Mouse (Mus musculus): Measurements from ENCODE around the gene Usp6nl.
A peak's percentile ranks its signal among the peaks of the same experiment; 100 is the strongest.

Gene Usp6nl

DNA sequence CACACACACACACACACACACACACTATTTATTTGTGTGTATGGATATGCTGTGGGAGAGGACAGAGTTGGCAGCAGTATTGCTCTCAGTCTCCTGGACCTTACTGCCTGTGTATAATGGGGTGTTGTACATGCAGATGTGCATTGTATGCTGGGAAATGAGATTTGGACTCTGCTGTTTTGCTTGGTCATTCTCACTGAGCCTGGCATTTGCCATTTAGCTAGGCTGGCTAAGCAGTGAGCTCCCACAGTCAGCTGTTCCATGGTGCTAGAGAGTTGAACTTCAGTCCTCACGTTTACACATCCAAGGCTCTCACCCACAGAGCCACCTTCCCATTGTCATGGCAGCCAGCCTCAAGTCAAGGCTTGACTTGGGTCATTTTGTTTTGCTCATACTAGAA, 90.2 kb downstream of the Usp6nl start:
- DNase-seq (ENCODE audit: low read depth, low spot score): no peak

DNA sequence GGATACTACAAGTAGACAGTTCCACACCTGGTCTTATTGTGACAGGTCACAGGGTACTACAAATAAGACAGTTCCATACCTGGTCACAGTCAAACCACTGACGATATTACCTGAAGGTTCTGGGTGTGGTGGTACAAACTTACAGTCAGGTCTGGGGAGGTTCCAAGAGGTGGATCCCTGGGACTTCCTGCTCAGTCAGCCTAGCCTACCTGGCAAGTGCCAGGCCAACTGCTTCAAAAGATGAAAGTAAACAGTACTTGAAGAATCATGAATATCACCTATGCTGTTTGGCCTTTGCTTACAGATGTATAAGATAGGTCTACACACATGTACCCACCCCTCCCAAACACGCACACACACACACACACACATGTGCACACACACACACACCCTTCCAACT, 91.3 kb downstream of the Usp6nl start:
- no peak for DNase-seq (ENCODE audit: low read depth, low spot score)

DNA sequence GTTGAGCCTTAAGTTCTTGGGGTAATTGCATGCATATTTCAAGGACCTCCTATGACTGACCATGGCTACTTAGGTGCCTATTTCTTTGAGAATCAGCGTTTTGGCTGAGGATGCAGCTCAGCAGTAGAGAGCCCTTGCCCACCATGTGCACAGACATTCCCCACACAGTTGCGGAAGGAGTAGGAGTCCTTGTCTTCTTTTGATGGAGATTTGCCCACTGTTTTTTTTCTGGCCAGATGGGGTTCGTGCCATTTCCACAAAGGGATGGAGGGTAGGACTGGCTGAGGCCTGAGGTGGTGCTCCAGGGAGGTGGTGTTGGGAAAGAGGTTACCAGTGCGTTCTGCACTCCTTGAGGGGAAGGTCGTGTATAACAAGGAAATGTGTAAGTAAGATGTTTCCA, 91.9 kb downstream of the Usp6nl start:
- DNase-seq (ENCODE audit: low read depth, low spot score): no peak

DNA sequence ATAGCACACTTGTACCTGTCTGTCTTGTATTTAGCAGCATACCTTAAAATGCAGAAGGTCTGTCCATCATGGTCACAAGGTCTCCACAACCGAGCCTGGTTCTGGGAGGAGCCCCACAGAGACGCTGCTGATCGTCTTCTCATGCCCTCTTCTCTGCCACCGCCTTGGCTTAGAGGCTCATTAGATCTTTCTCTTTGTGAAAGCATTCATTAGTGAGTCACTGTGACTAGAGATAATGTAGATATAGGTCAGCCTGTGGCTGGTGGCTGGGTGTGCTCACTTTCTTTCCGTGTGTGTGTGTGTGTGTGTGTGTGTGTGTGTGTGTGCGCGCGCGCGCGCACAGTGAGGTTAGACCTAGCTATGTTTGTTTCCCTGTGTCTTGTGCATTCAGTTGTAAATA, 94.7 kb downstream of the Usp6nl start:
- no peak for DNase-seq (ENCODE audit: low read depth, low spot score)

DNA sequence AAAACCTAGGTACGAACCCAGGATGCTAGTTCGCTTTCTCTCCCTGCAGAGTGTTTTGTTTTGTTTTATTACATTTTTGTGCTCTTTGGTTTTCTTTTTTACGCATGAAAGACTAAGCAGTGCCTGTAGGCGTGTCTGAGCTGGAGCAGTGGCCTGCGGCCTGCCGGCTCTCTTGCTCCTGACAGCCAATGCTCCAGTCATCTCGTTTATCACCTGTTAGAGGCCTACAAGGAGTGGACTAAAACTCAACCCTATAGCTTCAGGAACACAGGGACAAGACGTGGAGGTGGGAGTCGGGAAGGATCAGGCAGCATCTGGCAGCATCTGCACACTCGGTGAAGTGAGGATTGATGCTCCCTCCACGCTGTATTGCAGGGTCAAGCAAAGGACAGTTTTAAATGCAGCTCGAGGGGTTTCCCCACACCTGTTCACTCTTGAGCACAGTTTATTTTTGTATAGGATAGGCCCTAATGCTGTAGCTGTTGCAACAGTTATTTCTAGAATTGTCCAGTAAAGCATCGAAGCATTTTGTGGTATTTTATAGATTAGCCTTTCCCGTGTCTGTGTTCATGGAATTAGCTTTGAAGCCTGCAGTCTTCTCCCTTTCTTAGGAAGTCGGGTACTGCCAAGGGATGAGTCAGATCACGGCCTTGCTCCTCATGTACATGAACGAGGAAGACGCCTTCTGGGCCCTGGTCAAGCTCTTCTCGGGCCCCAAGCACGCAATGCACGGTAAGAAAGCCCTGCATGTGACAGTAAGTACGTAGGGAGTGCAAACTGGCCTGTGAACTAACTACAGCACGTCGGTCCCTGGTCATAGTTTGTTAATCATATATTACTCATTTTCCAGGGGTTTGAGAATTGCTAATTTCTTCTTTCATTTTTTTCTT, 101.4 kb downstream of the Usp6nl start:
- no peak for DNase-seq (ENCODE audit: low read depth, low spot score)

DNA sequence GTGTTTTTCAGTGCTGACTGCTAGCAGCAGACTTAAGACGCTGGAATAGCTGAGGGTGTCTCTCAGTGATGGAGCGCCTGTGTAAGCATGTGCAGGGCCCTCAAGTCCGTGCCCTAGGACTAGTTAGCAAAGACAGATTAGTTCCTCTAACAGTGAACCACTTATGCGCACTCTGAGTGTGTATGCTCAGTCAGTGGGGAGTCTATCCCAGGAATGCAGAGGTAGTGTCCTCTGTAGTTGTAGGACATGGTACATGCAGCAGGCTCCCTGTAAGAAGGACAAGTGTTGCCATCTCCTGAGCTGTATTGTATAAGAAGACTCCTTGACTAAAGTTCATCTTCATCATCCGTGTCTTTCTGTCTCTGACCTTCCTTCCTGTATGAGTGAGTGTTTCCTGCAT, 102.4 kb downstream of the Usp6nl start:
- no peak for DNase-seq (ENCODE audit: low read depth, low spot score)

DNA sequence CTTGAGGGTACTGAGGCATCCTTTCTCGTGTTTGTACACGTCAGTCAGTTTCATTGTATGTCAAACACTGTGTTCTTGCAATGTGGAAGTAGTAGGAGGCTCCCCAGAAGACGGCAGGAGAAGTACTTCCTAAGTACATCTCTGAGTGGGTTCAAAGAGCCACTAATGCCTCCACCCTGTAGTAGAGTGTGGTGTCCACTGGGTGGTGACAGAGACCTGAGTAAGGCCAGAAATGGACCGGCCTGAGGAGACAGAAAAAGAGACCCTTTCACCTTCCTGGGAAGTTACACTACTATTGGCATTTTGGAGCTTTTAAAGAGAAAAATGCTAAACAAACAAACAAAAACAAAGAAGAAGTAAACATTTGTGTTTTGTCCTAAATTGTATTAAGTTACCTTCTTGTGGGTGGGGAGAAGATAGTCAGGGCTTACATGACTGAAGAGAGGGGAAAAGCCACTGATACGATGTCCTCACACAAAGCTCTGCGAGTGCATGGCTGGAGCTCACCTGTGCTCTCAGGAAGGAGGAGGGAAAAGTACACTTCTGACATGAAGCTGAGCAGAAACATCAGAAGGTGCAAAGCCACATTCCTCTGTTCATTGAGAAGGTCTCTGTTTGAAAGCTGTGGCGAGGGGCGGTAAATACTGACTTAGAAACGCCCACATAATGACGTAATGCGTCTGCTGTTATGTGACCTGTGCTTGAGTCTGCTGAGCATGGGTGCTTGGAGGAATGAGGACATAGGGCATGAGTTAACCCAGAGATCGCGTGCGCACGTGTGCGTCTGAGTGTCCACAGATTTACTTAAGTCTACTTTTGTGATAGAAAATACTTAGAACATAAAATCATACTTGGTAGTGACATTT, 113.9 kb downstream of the Usp6nl start:
- peak; percentile 33 for DNase-seq (ENCODE audit: low read depth, low spot score)

DNA sequence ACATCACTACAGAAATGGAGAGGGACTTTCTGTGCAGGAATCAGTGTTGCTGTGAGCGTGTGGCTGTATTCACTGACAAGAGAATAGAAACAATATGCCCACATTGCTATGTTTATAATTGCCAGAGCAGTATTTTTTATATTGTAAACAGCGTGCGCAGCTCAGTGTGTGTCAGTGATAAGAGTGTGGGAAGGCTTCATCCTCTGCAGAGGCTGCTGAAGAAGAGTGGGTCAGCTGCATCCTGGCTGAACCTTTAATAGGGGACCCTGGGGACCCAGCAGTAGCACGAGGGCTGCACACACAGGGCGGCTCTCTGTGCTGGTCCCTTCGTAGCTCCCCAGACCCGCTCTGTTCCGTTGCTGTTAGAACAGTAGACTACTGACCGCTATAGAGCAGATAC, 119.2 kb downstream of the Usp6nl start:
- DNase-seq (ENCODE audit: low read depth, low spot score): no peak

DNA sequence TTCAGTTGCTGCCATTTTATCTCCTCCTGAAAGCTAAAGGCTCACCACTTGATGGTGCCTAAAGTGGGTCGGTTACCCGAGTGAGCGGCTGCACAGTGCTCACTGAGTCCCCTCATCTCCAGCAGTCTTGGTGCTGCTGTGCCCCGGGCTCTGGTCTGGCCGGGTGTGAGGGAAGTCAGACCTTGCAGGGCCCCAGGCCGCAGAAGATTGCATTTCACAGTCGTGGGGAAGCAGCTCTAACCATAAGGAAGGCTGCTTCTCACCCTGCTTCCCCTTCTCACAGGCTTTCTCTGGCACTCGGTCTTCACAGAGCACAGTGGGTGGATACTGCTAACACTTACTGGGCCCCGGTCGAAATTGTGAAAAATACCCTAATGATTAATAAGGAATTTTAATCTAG, 119.8 kb downstream of the Usp6nl start:
- no peak for DNase-seq (ENCODE audit: low read depth, low spot score)

DNA sequence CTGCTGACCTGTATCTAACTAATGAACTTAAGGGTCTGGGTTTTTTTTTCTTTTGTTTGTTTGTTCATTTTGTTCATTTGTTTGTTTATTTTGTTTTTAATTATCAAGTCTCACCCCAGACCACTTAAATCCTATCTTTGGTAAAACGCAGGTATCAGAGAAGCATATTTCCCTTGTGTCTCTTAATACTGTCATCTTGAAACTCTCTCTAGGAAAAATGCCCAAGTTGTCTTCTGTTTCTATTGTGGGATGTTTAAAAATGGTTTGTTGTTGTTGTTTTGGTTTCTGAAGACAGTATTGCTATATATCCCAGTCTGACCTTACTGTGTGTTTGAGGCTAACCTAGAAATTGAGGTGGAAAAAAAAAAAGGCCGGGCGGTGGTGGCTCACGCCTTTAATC, 121.5 kb downstream of the Usp6nl start:
- DNase-seq (ENCODE audit: low read depth, low spot score): no peak

DNA sequence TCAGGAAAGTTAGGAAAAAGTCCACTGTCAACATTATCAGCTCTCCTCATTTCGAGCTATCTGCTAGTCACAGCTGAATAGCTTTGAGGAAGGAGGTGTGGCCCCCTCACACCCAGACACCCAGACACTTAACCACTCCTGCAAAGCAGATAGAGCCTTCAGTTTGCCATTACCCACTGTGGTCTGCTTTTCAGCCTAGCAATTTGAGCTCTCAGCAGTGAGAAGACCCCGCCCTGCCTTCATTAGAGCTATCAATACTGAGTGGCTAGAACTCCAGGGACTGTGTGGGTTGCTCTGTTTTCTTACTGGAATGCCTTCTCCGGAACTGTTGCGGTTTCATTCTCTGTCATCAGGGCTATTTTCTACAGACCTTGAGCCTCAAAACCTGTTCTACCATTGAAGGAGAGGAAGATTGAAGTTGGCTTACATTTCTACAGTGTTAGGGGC, 122.3 kb downstream of the Usp6nl start:
- no peak for DNase-seq (ENCODE audit: low read depth, low spot score)

DNA sequence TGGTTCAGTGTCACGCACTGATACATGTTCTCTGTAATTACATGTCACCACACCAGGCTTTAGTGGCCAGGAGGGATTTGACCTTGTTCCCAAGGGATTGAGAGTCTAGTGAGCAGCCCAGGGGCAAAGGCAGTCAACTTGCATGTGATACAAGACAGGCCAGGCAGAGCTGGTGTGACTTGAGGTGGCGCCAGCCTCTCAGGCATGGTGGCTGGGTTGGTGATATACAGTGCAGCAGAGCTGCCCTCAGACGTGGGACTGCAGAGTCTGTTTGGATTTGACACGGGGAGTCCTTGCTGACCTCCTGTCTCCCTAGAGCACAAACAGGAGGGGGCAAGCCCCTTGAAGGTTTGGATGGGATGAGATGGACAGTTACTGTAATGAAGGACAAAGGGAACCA, 123.4 kb downstream of the Usp6nl start:
- no peak for DNase-seq (ENCODE audit: low read depth, low spot score)

DNA sequence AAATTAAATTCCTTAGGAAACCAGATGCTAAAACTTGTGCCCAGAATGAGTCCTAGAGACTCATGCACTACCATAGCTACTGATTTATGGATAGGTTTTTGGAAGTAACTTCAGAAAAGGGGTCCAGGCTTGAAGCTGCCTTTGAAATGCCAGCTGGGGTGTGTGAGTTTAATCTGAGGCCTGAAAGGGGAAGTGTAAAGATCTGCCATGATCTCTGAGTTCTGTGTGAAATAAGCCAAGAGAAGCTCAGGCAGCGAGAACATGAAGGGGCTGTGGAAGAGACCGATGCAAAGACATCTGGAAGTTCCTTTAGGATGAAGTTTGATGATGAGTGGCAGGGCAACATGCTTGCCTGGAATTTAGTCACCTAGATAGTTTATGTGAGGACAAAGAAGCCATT, 126.4 kb downstream of the Usp6nl start:
- DNase-seq (ENCODE audit: low read depth, low spot score): no peak

DNA sequence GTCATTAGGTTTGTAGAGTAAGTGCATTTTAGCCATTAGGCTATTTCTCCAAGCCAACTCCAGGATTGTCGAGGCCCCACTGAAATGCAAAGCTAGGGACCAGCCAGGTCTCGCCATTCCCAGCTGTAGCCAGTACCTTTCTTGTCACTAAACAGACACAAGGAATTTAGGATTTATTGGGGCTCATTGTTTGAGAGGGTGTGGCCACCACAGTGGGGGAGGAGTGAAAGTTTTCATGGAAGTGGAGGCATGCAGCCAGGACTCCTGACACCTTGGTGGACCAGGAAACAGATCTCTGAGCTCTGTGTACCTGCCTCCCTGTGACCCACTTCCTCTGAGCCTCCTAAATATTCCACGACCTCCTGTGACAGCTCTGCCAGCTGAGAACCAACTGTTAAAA, 127.2 kb downstream of the Usp6nl start:
- no peak for DNase-seq (ENCODE audit: low read depth, low spot score)

DNA sequence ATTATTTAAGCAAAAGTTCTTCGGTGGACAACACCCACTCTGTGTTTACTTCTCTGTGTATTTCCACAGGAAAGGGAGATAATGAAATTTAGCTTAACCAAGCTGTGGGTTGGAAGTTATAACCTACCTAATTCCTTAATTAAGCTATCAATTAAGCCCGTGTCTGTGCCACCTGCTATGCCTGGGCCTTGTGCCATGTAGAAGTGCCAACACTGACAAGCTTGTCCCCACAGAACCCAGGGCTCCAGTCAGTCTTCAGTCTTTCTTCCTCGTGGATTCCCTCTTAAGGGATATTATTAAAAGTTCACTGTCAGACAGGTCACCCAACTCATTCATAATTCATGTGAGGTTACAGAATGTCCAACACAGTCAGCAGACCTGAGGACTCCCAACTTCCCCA, 128.1 kb downstream of the Usp6nl start:
- DNase-seq (ENCODE audit: low read depth, low spot score): no peak

DNA sequence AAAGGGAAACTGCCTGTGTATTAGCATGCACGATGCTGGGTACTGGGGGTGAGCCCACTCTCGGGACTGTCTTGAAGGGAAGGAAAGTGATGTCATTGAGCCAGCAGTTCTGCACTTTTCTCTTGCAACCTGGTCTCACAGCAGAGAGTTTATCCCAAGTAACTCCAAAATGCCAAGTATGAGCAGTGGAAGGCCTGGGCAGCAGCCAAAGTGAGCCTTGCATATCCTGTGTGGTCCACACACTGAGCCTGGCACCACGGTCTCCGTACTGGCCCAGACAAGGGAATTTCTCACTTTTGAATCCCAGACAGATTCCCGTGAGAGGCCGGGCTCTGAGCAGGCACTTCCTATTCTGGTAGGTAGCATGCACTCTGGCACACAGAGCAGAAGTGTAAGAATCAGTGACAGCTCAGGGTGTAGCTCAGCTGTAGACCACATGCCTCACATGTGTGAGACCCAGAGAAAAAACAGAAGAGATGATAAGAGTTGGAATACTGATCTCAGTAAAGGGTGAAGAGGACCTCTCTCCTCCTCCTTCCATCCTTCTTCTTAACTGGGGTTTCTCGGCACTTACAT, 132.6 kb downstream of the Usp6nl start:
- DNase-seq (ENCODE audit: low read depth, low spot score): no peak

DNA sequence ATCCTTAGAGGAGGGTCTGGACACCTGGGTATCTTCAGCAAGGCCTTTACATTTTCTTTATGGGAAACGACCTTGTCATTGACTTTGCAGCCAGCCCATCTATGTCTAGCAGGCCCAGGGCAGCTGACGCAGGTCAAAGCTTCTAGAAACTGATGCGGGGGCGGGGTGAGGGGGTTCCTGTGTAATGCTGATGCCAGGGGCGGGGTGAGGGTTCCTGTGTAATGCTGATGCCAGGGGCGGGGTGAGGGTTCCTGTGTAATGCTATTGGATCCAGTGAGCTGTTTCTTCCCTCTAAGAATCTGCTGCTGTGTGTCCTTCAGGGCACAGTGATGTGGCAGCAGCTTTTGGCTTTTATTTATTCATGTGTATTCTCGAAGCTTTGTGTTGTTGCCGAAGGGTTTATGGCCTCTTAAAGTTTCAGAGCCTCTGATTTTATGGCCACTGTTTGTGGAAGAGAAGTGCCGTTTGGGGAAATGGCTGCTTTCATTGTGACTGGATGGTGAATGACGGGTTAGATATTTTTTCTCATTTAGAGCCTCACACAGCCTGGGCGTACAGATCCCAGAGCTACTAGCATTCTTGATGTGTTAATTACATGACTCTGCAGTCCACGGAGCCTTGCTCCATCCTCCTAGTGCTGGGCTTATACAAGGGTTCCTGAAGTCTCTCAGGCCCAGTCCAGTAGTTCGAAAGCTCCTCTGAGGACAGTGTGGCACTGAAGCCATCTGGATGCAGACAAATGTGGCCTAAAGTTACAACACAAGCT, 137.0 kb downstream of the Usp6nl start:
- no peak for DNase-seq (ENCODE audit: low read depth, low spot score)

DNA sequence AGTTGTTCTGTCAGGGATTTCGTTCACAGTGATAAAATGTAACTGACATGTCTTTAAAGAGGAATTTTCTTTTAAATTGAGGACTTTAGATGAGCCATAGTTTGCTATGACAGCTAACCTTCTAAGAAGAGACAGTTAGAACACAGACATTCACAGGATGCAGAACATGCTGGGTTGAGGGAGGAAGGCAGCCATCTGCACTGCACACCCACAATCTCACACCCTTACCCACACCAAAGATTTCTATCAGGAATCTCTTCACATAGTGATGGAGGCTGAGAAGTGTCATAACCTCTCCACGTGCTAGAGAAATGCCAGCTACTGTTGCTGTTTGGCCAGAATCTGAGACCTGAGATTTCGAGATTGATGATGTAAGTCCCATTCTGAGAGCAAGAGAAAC, 139.8 kb downstream of the Usp6nl start:
- DNase-seq (ENCODE audit: low read depth, low spot score): no peak

DNA sequence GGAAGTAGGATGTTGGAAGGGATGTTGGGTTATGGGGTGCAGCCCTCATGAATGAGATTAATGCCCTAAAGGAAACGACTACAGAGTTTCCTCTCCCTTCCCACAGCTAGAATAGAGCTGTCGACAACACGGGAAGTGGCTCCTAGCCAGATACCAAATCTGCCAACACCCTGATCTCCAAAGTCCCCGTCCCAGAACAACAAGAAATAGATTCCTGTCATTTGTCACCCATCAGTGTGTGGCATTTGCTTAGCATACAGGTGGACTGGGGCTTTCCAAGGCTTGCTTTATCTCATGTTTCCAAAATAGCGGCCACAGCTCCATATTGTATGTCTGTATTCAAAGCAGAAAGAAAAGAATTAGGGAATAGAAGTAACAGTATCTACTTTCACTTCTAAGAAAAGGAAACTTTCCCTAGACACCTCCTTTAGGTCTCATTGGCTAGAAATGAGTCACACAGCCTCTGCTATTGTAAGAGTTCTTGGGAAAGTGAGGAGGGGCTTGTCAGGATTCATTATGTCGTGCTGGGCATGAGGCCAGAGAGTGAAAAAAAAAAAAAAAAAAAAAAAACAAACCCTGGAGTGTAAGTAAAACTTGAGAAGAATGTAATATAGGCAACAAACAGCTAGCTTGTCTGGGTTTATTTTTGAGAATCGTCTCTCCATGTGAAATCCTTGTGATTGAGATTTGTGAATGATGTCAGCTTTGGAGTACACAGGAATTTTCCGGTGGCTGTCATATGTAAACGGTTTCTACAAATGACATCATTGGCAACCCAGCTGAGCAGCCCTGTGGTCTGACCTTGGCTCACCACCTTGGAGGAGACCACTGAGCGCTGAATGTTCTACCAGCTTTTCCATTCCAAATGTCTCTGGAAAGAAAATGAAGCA, 141.6 kb downstream of the Usp6nl start:
- DNase-seq (ENCODE audit: low read depth, low spot score): no peak

DNA sequence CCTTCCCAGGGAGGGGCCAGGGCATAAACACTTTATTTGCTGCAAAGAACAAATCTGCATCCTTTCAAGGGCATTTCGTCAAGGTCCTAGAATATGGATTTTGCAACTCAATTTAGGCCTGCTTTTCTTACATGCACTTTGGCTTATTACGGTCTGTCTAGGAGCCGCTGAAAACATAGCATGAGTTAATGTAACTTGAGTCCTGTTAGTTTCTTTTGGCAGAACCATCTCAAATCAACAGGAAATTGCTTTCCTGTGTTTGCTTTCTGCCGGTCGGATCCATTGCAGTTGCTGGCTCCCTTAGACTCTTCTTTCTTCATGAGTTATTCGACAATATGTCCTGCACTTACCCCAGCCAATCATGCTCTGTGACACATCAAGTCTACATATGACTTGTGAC, 143.9 kb downstream of the Usp6nl start:
- DNase-seq (ENCODE audit: low read depth, low spot score): no peak

DNA sequence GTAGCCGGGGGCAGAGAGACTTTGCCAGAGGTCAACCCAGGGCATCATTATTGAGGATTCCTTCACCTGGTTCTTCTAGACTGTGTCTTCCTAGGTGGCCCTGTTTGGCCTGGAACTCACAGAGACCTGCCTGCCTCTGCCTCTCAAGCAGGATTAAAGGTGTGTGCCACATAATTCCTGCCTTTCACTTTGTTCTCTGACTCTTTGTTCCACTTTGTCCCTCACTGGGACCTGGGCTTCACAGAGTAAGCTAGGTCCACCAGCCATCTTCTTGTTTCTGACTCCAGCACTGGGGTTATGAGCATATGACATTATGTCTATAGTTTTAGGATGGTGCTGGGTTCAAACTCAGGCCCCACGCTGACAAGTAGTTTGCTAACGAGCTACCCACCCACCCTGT, 144.9 kb downstream of the Usp6nl start:
- no peak for DNase-seq (ENCODE audit: low read depth, low spot score)

Measured in CD4-positive, CD25-positive, alpha-beta regulatory T cell, adult 2 months (primary cell).